Mouse (Mus musculus): ENCODE measurements around the gene Fryl. TPM values are rescaled to one million over a fixed set of nuclear protein-coding genes. Genes with fewer than 3 reads are reported as not detected.

Fryl gene
- 33.2 and 36.8 TPM in 2 replicates for polyA plus RNA-seq (2014; fragmentation: Nextera tagmentation; extraction: Ambion mirVana)

- Histone ChIP-seq H3K27me3 (replicated peaks; ENCODE audit: control insufficient read depth, insufficient read depth, low read length) (no peaks in the 10 kb centered on the region), H3K4me1 (replicated peaks; ENCODE audit: control insufficient read depth, insufficient read depth, low read length) (peaks cover 20% of the 10 kb centered on the region), H3K4me3 (ENCODE audit: low read depth, low read length) (peak within 1 kb of the TSS; percentile 92), H3K4me2 (ENCODE audit: low read length) (peak within 1 kb of the TSS; percentile 79), H3K27ac (ENCODE audit: low read depth) (peak within 1 kb of the TSS; percentile 92), H3K9me3 (ENCODE audit: control insufficient read depth, low read length) (no peaks in the 10 kb centered on the region), H3K9ac (ENCODE audit: low read length) (peak within 1 kb of the TSS; percentile 82), H3K36me3 (ENCODE audit: control insufficient read depth, insufficient read depth, low read length) (no peaks in the 10 kb centered on the region)
- WGBS: under 1% methylated on average over 44 of the region's 44 CpGs
- peak; percentile 99 for ATAC-seq (replicated peaks; ENCODE audit: low FRiP score, low TSS enrichment, low read depth)
- peak; percentile 97 for DNase-seq (ENCODE audit: low spot score)
Measured at GRCm38 (mm10) chr5:73256352-73257065, at the start of gene Fryl. Gene Fryl, minus strand, starts transcription at chr5:73256619.

- 86% methylated on average over 12 of the region's 12 CpGs for WGBS
Measured at GRCm38 (mm10) chr5:73304507-73304906, 48.1 kb upstream of the Fryl start.

GRCm38 (mm10) chr5:73301601-73302307, 45.3 kb upstream of the Fryl start:
- no peak for ATAC-seq (replicated peaks; ENCODE audit: low FRiP score, low TSS enrichment, low read depth)
- no peak overlapping the region for H3K9ac ChIP-seq (ENCODE audit: low read length)
- H3K4me2 ChIP-seq (ENCODE audit: low read length): no peak overlapping the region
- no peaks in the 10 kb centered on the region for H3K9me3 ChIP-seq (ENCODE audit: control insufficient read depth, low read length)
- no peaks in the 10 kb centered on the region for H3K4me1 ChIP-seq (replicated peaks; ENCODE audit: control insufficient read depth, insufficient read depth, low read length)
- 87% methylated on average over 7 of the region's 7 CpGs for WGBS
- H3K4me3 ChIP-seq (ENCODE audit: low read depth, low read length): no peak overlapping the region
- no peaks in the 10 kb centered on the region for H3K27me3 ChIP-seq (replicated peaks; ENCODE audit: control insufficient read depth, insufficient read depth, low read length)
- DNase-seq (ENCODE audit: low spot score): no peak
- peaks cover 86% of the 10 kb centered on the region for H3K36me3 ChIP-seq (ENCODE audit: control insufficient read depth, insufficient read depth, low read length)
- H3K27ac ChIP-seq (ENCODE audit: low read depth): no peak overlapping the region

More at GRCm38 (mm10) chr5:73304507-73304906, 48.1 kb upstream of the Fryl start:
- Histone ChIP-seq H3K36me3 (ENCODE audit: control insufficient read depth, insufficient read depth, low read length) (peaks cover 89% of the 10 kb centered on the region), H3K4me2 (ENCODE audit: low read length) (no peak overlapping the region), H3K9ac (ENCODE audit: low read length) (no peak overlapping the region), H3K27me3 (replicated peaks; ENCODE audit: control insufficient read depth, insufficient read depth, low read length) (no peaks in the 10 kb centered on the region), H3K4me3 (ENCODE audit: low read depth, low read length) (no peak overlapping the region), H3K27ac (ENCODE audit: low read depth) (no peak overlapping the region), H3K4me1 (replicated peaks; ENCODE audit: control insufficient read depth, insufficient read depth, low read length) (no peaks in the 10 kb centered on the region), H3K9me3 (ENCODE audit: control insufficient read depth, low read length) (no peaks in the 10 kb centered on the region)
- DNase-seq (ENCODE audit: low spot score) (no peak), ATAC-seq (replicated peaks; ENCODE audit: low FRiP score, low TSS enrichment, low read depth) (no peak)

GRCm38 (mm10) chr5:73295916-73296315, 39.5 kb upstream of the Fryl start:
- 92% methylated on average over 4 of the region's 4 CpGs for WGBS
- no peak overlapping the region for H3K4me3 ChIP-seq (ENCODE audit: low read depth, low read length)
- no peaks in the 10 kb centered on the region for H3K9me3 ChIP-seq (ENCODE audit: control insufficient read depth, low read length)
- no peak overlapping the region for H3K9ac ChIP-seq (ENCODE audit: low read length)
- peaks cover 53% of the 10 kb centered on the region for H3K36me3 ChIP-seq (ENCODE audit: control insufficient read depth, insufficient read depth, low read length)
- no peak overlapping the region for H3K27ac ChIP-seq (ENCODE audit: low read depth)
- H3K4me1 ChIP-seq (replicated peaks; ENCODE audit: control insufficient read depth, insufficient read depth, low read length): 0 out of 2 replicates have a peak, but pooled peaks cover 4% of the 10 kb centered on the region
- ATAC-seq (replicated peaks; ENCODE audit: low FRiP score, low TSS enrichment, low read depth): no peak
- H3K27me3 ChIP-seq (replicated peaks; ENCODE audit: control insufficient read depth, insufficient read depth, low read length): no peaks in the 10 kb centered on the region
- DNase-seq (ENCODE audit: low spot score): no peak
- no peak overlapping the region for H3K4me2 ChIP-seq (ENCODE audit: low read length)

GRCm38 (mm10) chr5:73295016-73295415, 38.6 kb upstream of the Fryl start:
- Histone ChIP-seq H3K27me3 (replicated peaks; ENCODE audit: control insufficient read depth, insufficient read depth, low read length) (no peaks in the 10 kb centered on the region), H3K27ac (ENCODE audit: low read depth) (no peak overlapping the region), H3K9me3 (ENCODE audit: control insufficient read depth, low read length) (no peaks in the 10 kb centered on the region), H3K9ac (ENCODE audit: low read length) (no peak overlapping the region), H3K36me3 (ENCODE audit: control insufficient read depth, insufficient read depth, low read length) (peaks cover 45% of the 10 kb centered on the region), H3K4me2 (ENCODE audit: low read length) (no peak overlapping the region), H3K4me3 (ENCODE audit: low read depth, low read length) (no peak overlapping the region), H3K4me1 (replicated peaks; ENCODE audit: control insufficient read depth, insufficient read depth, low read length) (0 out of 2 replicates have a peak, but pooled peaks cover 4% of the 10 kb centered on the region)
- DNase-seq (ENCODE audit: low spot score) (no peak), ATAC-seq (replicated peaks; ENCODE audit: low FRiP score, low TSS enrichment, low read depth) (no peak)
- 93% methylated on average over 7 of the region's 7 CpGs for WGBS

- Histone ChIP-seq H3K36me3 (ENCODE audit: control insufficient read depth, insufficient read depth, low read length) (peaks cover 36% of the 10 kb centered on the region), H3K27me3 (replicated peaks; ENCODE audit: control insufficient read depth, insufficient read depth, low read length) (no peaks in the 10 kb centered on the region), H3K9me3 (ENCODE audit: control insufficient read depth, low read length) (no peaks in the 10 kb centered on the region), H3K4me3 (ENCODE audit: low read depth, low read length) (peak overlapping the region; percentile 94), H3K4me2 (ENCODE audit: low read length) (peak overlapping the region; percentile 60), H3K27ac (ENCODE audit: low read depth) (0 out of 2 replicates have a peak overlapping the region, but pooled peaks have one; percentile 90), H3K4me1 (replicated peaks; ENCODE audit: control insufficient read depth, insufficient read depth, low read length) (0 out of 2 replicates have a peak, but pooled peaks cover 4% of the 10 kb centered on the region), H3K9ac (ENCODE audit: low read length) (peak overlapping the region; percentile 96)
- no peak for DNase-seq (ENCODE audit: low spot score)
- WGBS: 9% methylated on average over 8 of the region's 8 CpGs
- no peak for ATAC-seq (replicated peaks; ENCODE audit: low FRiP score, low TSS enrichment, low read depth)
Measured at GRCm38 (mm10) chr5:73293458-73293827, 37.0 kb upstream of the Fryl start.

- no peaks in the 10 kb centered on the region for H3K27me3 ChIP-seq (replicated peaks; ENCODE audit: control insufficient read depth, insufficient read depth, low read length)
- H3K9ac ChIP-seq (ENCODE audit: low read length): peak within 1 kb of the TSS; percentile 96
- no peaks in the 10 kb centered on the region for H3K9me3 ChIP-seq (ENCODE audit: control insufficient read depth, low read length)
- DNase-seq (ENCODE audit: low spot score): peak; percentile 97
- peak; percentile 99 for ATAC-seq (replicated peaks; ENCODE audit: low FRiP score, low TSS enrichment, low read depth)
- 0 out of 2 replicates have a peak, but pooled peaks cover 4% of the 10 kb centered on the region for H3K4me1 ChIP-seq (replicated peaks; ENCODE audit: control insufficient read depth, insufficient read depth, low read length)
- peaks cover 30% of the 10 kb centered on the region for H3K36me3 ChIP-seq (ENCODE audit: control insufficient read depth, insufficient read depth, low read length)
- peak within 1 kb of the TSS; percentile 60 for H3K4me2 ChIP-seq (ENCODE audit: low read length)
- WGBS: under 1% methylated on average over 53 of the region's 58 CpGs
- peak within 1 kb of the TSS; percentile 90 for H3K27ac ChIP-seq (ENCODE audit: low read depth)
- H3K4me3 ChIP-seq (ENCODE audit: low read depth, low read length): peak within 1 kb of the TSS; percentile 94
Measured at GRCm38 (mm10) chr5:73292502-73293457, 36.4 kb upstream of the Fryl start, which contains the start of gene Ociad1. Gene Ociad1, plus strand, starts transcription at chr5:73292784.

- DNase-seq (ENCODE audit: low spot score): no peak
- no peak for ATAC-seq (replicated peaks; ENCODE audit: low FRiP score, low TSS enrichment, low read depth)
- H3K36me3 ChIP-seq (ENCODE audit: control insufficient read depth, insufficient read depth, low read length): peaks cover 4% of the 10 kb centered on the region
- H3K4me2 ChIP-seq (ENCODE audit: low read length): no peak overlapping the region
- no peaks in the 10 kb centered on the region for H3K27me3 ChIP-seq (replicated peaks; ENCODE audit: control insufficient read depth, insufficient read depth, low read length)
- WGBS: 67% methylated on average over 2 of the region's 2 CpGs
- no peak overlapping the region for H3K9ac ChIP-seq (ENCODE audit: low read length)
- H3K4me3 ChIP-seq (ENCODE audit: low read depth, low read length): no peak overlapping the region
- H3K27ac ChIP-seq (ENCODE audit: low read depth): no peak overlapping the region
- 0 out of 2 replicates have a peak, but pooled peaks cover 4% of the 10 kb centered on the region for H3K4me1 ChIP-seq (replicated peaks; ENCODE audit: control insufficient read depth, insufficient read depth, low read length)
- H3K9me3 ChIP-seq (ENCODE audit: control insufficient read depth, low read length): no peaks in the 10 kb centered on the region
Measured at GRCm38 (mm10) chr5:73289900-73290299, 33.5 kb upstream of the Fryl start.
